Mouse (Mus musculus): ENCODE measurements around the gene Ndufs7.

The Ndufs7 gene

DNA sequence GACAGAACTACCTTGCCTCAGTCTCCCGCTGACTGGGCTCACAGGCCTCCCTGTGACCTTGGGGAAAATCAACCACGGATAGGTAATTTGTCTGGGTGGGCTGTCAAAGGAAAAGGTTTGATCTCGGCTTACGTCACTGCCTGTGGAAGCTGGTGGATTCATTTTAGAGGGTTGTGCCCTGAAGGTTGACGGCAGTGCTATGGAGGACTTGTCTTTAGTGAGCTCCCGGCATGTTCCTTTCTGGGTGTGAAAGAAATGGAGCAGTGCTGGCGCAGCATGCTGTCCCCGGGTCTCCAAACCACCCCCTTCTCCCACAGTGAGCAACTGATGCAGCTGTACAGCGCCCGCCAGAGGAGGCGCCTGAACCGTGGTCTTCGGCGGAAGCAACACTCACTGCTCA, 44.4 kb downstream of the Ndufs7 start:
- in situ Hi-C loops (cut with MboI, MseI), result no loop called here

GRCm38 (mm10) chr10:80294311-80294710, 45.4 kb downstream of the Ndufs7 start:
- in situ Hi-C loops (cut with MboI, MseI), result no loop called here

DNA sequence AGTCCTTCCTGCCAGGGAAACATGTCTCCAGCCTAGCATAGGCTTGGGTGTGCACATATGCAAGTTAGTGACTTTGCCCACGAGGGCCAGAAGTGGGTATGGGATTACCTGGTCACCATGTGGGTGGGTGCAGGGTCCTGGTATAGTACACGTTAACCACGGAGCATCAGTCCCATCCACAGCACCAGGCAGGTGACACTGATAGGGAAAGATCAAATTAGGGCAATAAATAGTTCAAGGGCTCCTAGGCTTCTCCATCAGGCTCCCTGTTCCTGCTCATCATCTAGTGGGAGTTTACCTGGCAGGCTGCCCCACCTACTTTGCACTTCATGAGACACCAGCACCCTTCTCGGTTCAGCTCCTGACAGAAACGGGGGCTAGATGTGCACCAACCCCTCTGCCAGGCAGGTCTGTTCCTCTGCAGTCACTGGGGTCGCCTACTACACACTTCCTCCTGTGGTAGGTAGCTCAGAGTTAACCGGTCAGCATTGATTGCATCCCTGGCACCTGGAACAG, 45.9 kb downstream of the Ndufs7 start:
- in situ Hi-C loops (cut with MboI, MseI), result no loop called here

- in situ Hi-C loops (cut with MboI, MseI), result no loop called here
Measured at GRCm38 (mm10) chr10:80295618-80296425, 46.9 kb downstream of the Ndufs7 start, which contains the start of gene Apc2. Apc2 (plus strand) TSS chr10:80295977.

GRCm38 (mm10) chr10:80296824-80297223, 47.9 kb downstream of the Ndufs7 start:
- in situ Hi-C loops (cut with MboI, MseI), result no loop called here

GRCm38 (mm10) chr10:80297526-80298133, 48.7 kb downstream of the Ndufs7 start:
- in situ Hi-C loops (cut with MboI, MseI), result no loop called here

DNA sequence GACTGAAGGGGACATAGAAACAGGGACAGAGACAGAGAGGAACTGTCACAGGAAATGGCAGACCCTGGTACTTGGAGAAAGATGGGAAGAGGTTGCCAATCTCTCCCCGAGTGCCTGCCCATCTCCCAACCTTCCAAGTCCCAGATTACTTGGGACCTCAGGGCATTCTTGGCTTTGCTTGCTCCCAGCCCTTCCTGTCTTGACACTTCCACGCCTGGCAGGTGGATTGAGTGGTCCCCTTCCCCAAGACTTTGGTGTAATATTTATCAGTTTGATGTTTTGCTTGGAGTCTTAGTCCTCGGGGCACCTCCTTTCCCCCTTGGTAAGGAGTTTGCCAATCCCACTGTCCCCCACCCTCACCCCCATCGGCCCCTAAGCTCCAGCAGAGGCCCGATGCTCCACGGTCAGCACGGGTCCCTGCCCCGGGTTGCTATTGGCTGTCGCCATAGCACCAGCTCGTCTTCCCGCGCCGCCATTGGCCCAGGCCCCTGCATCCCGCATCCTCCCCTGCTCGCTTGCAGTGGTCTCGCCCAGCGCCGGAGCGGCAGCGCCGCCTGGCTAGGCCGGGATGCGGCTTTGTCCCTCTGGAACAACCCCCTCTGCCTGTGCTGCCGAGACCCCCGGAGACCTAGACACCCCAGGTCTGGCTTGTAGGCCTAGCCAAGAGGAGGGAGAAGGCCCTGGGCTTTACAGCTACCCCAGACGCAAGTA, 49.8 kb downstream of the Ndufs7 start:
- in situ Hi-C loops (cut with MboI, MseI), result no loop called here

- in situ Hi-C loops (cut with MboI, MseI), result no loop called here
Measured at GRCm38 (mm10) chr10:80299301-80299700, 50.4 kb downstream of the Ndufs7 start.

GRCm38 (mm10) chr10:80299824-80300223, 50.9 kb downstream of the Ndufs7 start:
- in situ Hi-C loops (cut with MboI, MseI), result no loop called here

DNA sequence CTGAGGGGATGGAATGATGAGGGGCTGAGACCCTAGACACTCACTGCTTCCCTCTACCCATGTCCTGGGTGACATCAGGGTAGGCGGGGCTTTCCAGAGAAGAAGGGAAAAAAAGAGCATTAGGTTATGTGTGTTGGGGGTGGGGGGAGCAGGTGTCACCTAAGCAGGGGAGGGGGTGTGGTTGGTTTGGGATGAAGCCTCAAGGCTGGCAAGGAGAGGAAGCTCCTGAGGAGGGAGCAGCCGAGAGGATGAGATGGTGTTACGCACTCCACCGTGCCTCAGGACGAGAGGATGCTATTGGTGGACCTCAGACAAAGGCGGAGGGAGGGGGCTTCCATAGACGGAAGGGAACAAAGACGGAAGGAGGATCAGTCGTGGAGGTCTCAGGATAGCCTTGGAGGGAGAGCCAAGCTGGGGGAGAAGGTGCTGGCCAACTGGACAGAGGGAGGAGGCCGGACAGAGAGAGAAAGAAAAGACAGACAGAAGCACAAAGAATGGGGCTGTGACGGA, 51.8 kb downstream of the Ndufs7 start:
- in situ Hi-C loops (cut with MboI, MseI), result no loop called here

DNA sequence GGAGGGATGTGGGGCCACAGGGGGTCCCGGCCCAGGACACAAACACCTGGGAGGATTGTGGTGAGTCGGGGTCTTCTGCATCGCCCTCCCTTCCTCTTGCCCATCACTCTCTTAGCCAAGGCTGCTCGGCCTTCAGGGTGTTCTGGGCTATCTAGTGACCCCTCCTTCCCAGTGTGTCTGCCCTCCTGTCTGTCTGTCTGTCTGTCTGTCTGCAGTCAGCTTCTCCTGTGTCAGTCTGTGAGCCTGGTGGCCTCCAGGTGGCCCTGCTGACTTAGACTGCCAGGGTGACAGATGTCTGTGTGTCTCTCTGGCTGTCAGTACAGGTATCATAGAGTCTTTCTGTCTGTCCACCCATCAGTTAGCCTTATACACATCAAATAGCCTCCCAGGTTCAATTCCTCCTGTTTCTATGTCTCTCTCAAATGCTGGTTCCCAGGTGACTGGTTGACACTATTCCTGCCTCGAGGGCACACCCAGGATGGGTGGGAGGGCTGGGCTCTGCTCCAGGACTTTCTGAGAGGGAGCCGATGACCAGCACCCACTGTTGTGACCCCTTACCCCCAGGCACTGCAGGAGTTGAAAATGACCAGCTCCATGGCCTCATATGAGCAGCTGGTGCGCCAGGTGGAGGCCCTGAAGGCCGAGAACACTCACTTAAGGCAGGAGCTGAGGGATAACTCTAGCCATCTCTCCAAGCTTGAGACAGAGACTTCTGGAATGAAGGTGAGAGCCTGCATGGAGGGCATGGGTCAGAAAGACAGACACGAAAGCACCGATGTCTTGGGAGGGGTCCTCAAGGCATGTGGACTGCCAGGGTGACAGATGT, 52.5 kb downstream of the Ndufs7 start:
- in situ Hi-C loops (cut with MboI, MseI), result no loop called here

DNA sequence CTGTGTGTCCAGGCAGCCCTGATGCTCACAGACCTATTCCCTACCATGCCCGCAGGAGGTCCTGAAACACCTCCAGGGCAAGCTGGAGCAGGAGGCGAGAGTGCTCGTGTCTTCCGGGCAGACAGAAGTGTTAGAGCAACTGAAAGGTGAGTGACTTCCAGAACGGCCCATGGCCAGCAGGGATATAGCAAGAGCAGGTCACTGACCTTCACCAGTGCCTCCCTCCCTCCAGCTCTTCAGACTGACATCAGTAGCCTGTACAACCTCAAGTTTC, 53.1 kb downstream of the Ndufs7 start:
- in situ Hi-C loops (cut with MboI, MseI), result no loop called here

GRCm38 (mm10) chr10:80302471-80302881, 53.6 kb downstream of the Ndufs7 start:
- in situ Hi-C loops (cut with MboI, MseI), result no loop called here

- in situ Hi-C loops (cut with MboI, MseI), result no loop called here
Measured at GRCm38 (mm10) chr10:80304458-80304857, 55.5 kb downstream of the Ndufs7 start.

DNA sequence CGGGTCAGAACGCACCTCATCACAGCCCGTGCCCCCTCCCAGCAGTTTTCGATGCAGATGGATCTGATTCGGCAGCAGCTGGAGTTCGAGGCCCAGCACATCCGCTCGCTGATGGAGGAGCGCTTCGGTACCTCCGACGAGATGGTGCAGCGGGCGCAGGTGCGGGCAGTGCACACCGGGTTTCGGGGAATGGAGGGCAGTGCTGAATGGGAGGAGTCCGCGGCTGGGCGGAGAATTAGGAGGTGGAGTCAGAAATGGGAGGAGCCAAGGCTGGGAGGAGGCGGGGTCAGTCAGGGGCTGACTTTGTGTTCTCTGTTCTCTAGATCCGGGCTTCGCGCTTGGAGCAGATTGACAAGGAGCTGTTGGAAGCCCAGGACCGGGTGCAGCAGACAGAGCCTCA, 55.9 kb downstream of the Ndufs7 start:
- in situ Hi-C loops (cut with MboI, MseI), result no loop called here

All from T-helper 17 cell (primary cell).